34 mouse cellular contexts compared by ENCODE assay signal in the genomic region with DNA sequence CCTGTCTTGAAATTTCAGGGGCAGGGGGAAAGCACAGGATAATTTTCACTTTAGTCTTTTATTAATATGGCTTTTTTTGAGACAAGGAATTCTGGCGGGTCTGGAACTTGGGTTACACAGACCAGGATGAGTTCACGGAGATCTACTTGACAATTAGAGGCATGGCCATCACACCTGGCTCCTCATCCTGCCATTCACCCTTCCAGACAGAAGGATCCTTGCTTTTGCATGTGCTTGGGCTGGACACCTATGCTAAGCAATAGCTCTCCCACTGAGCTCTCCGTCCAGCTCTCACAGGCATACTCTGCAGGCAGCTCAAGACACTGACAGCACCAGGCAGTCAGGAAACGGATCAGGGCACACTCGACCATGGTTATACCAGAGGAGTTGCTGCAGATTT.
"Had no signal": no experiment of that assay in that cellular context is flagged by ENCODE, and none has a peak within 500 bp of the region (broad histone marks: within the 10 kb centered on the region; RNA-seq: fewer than 3 reads in every experiment).

No protein-coding gene starts in this region.

- H3K4me2 ChIP-seq: heart, embryonic 11.5 days; heart, embryonic 12.5 days; heart, embryonic 13.5 days; heart, embryonic 15.5 days; hindbrain, embryonic 12.5 days; hindbrain, embryonic 13.5 days; hindbrain, embryonic 14.5 days; hindbrain, embryonic 15.5 days; intestine, embryonic 15.5 days; kidney, embryonic 15.5 days had no signal

- H3K4me3 ChIP-seq: heart, embryonic 12.5 days; heart, embryonic 13.5 days; heart, embryonic 15.5 days; hindbrain, embryonic 10.5 days; hindbrain, embryonic 12.5 days; hindbrain, embryonic 13.5 days; hindbrain, embryonic 15.5 days; intestine, embryonic 15.5 days; kidney, embryonic 15.5 days; layer of hippocampus, adult 2 months had no signal

- H3K27me3 ChIP-seq: heart, embryonic 12.5 days; heart, embryonic 13.5 days; heart, embryonic 15.5 days; hindbrain, embryonic 12.5 days; hindbrain, embryonic 13.5 days; hindbrain, embryonic 15.5 days; intestine, embryonic 15.5 days; kidney, embryonic 15.5 days had no signal

- H3K4me1 ChIP-seq: heart, embryonic 12.5 days; heart, embryonic 13.5 days; heart, embryonic 15.5 days; hindbrain, embryonic 10.5 days; hindbrain, embryonic 12.5 days; hindbrain, embryonic 13.5 days; hindbrain, embryonic 15.5 days; intestine, embryonic 15.5 days; kidney, embryonic 15.5 days had no signal

- H3K9me3 ChIP-seq: heart, embryonic 12.5 days; heart, embryonic 13.5 days; heart, embryonic 15.5 days; hindbrain, embryonic 10.5 days; hindbrain, embryonic 12.5 days; hindbrain, embryonic 13.5 days; hindbrain, embryonic 15.5 days; intestine, embryonic 15.5 days; kidney, embryonic 15.5 days had no signal

- ATAC-seq: hindbrain, embryonic 16.5 days; hindbrain, postnatal 0 days; inflammation-experienced regulatory T-cells, adult 6 months; intestine, embryonic 15.5 days; intestine, embryonic 16.5 days; intestine, postnatal 0 days had no signal

- DNase-seq: heart, postnatal 10 days; heart, postnatal 14 days; heart, postnatal 36 days; heart, postnatal 4 days; kidney, adult 11 months; kidney, adult 18-20 months; kidney, adult 2 months; kidney, adult 8-10 months; kidney, adult 9 months; kidney, postnatal 10 days; kidney, postnatal 14 days; kidney, postnatal 25 days; kidney, postnatal 36 days; kidney, postnatal 4 days; layer of hippocampus, adult 9-11 months; layer of hippocampus, postnatal 36 days had no signal

- H3K9ac ChIP-seq: heart, embryonic 12.5 days; heart, embryonic 13.5 days; heart, embryonic 15.5 days; hindbrain, embryonic 12.5 days; hindbrain, embryonic 13.5 days; hindbrain, embryonic 14.5 days; hindbrain, embryonic 15.5 days; intestine, embryonic 15.5 days; kidney, embryonic 15.5 days had no signal

- H3K27ac ChIP-seq: heart, embryonic 13.5 days; heart, embryonic 15.5 days; hindbrain, embryonic 10.5 days; hindbrain, embryonic 12.5 days; hindbrain, embryonic 13.5 days; hindbrain, embryonic 14.5 days; hindbrain, embryonic 15.5 days; hindbrain, postnatal 0 days; intestine, embryonic 15.5 days; kidney, embryonic 15.5 days; kidney, postnatal 0 days; layer of hippocampus, adult 2 months had no signal
